In genomic region chr6:54767746-54768145, GRCm38 (mm10) we compare ENCODE assay signal across 22 mouse cellular contexts. TPM values are rescaled to one million over a fixed set of nuclear protein-coding genes. Genes with fewer than 3 reads are reported as not detected.
A peak's percentile ranks its signal among the peaks of the same experiment; 100 is the strongest.
DNase-seq lines count a peak whose midpoint lies in the region; ATAC-seq lines count a peak whose summit lies in the region.
"Had no signal": no experiment of that assay in that cellular context is flagged by ENCODE, and none has a peak within 500 bp of the region (broad histone marks: within the 10 kb centered on the region; RNA-seq: fewer than 3 reads in every experiment).

No protein-coding gene starts in this region.

- no peak overlapping the region for H3K4me2 ChIP-seq in hindbrain, embryonic 11.5 days (replicated peaks; ENCODE audit: low read depth, low read length)
- H3K4me2 ChIP-seq in hindbrain, embryonic 13.5 days, result no peak overlapping the region
- H3K4me2 ChIP-seq in embryonic facial prominence, embryonic 14.5 days (ENCODE audit: low read depth, low read length), result no peak overlapping the region
- H3K4me2 ChIP-seq: forebrain, embryonic 12.5 days; hindbrain, embryonic 14.5 days; intestine, embryonic 15.5 days had no signal

- H3K4me1 ChIP-seq in hindbrain, embryonic 11.5 days (replicated peaks; ENCODE audit: control insufficient read depth, insufficient read depth, low read length), result no peaks in the 10 kb centered on the region
- H3K4me1 ChIP-seq in hindbrain, embryonic 13.5 days (replicated peaks), result peaks cover 4% of the 10 kb centered on the region
- peaks cover 9% of the 10 kb centered on the region; the same call in 1 of the 2 replicates for H3K4me1 ChIP-seq in embryonic facial prominence, embryonic 14.5 days (ENCODE audit: control insufficient read depth, insufficient read depth, low read length)
- H3K4me1 ChIP-seq: forebrain, embryonic 12.5 days; intestine, embryonic 15.5 days had no signal

- no peak for DNase-seq in hindbrain, embryonic 11.5 days (ENCODE audit: low spot score)
- peak; percentile 92 for DNase-seq in 3T3-L1 (ENCODE audit: low read depth, low spot score)
- DNase-seq in NIH3T3 (ENCODE audit: low read depth), result peak; percentile 65
- peak; percentile 32 for DNase-seq in embryonic facial prominence, embryonic 14.5 days (ENCODE audit: low spot score)
- DNase-seq in heart, adult 11 months, result no peak
- no peak for DNase-seq in cerebellum, postnatal 4 days (ENCODE audit: low spot score in 2 of 2)
- DNase-seq: adrenal gland, adult 2 months; adrenal gland, postnatal 25 days; cerebellum, adult 18-20 months; cerebellum, adult 9-11 months; cerebellum, postnatal 36 days; gastrocnemius, postnatal 14 days; heart, postnatal 10 days; heart, postnatal 4 days; kidney, adult 18-20 months had no signal

- H3K36me3 ChIP-seq in hindbrain, embryonic 11.5 days (ENCODE audit: control insufficient read depth, insufficient read depth, low read length), result no peaks in the 10 kb centered on the region
- H3K36me3 ChIP-seq in hindbrain, embryonic 13.5 days, result no peaks in the 10 kb centered on the region
- H3K36me3 ChIP-seq in embryonic facial prominence, embryonic 14.5 days (ENCODE audit: control insufficient read depth, insufficient read depth, low read length), result no peaks in the 10 kb centered on the region
- H3K36me3 ChIP-seq: forebrain, embryonic 12.5 days; heart, embryonic 10.5 days; intestine, embryonic 15.5 days had no signal

- H3K27ac ChIP-seq in hindbrain, embryonic 11.5 days (ENCODE audit: low read depth, low read length), result no peak overlapping the region
- no peak overlapping the region for H3K27ac ChIP-seq in hindbrain, embryonic 13.5 days
- no peak overlapping the region for H3K27ac ChIP-seq in embryonic facial prominence, embryonic 14.5 days (replicated peaks; ENCODE audit: low read depth, low read length)
- H3K27ac ChIP-seq: forebrain, embryonic 12.5 days; heart, embryonic 10.5 days; hindbrain, embryonic 14.5 days; intestine, embryonic 15.5 days had no signal

- ATAC-seq in hindbrain, embryonic 11.5 days (ENCODE audit: low FRiP score), result no peak
- ATAC-seq in hindbrain, embryonic 13.5 days (ENCODE audit: low FRiP score), result no peak
- no peak for ATAC-seq in embryonic facial prominence, embryonic 14.5 days (ENCODE audit: low read depth)
- ATAC-seq: activated CD4-positive, CD25-positive, alpha-beta regulatory T cell, adult 4 months; forebrain, embryonic 16.5 days; intestine, embryonic 15.5 days had no signal

- H3K4me3 ChIP-seq in hindbrain, embryonic 11.5 days (ENCODE audit: low read depth, low read length), result no peak overlapping the region
- no peak overlapping the region for H3K4me3 ChIP-seq in hindbrain, embryonic 13.5 days
- no peak overlapping the region for H3K4me3 ChIP-seq in embryonic facial prominence, embryonic 14.5 days (ENCODE audit: low read depth, low read length)
- H3K4me3 ChIP-seq: forebrain, embryonic 12.5 days; heart, embryonic 10.5 days; intestine, embryonic 15.5 days had no signal

- H3K27me3 ChIP-seq in hindbrain, embryonic 11.5 days (ENCODE audit: control insufficient read depth, insufficient read depth, low read length), result no peaks in the 10 kb centered on the region
- peaks cover 20% of the 10 kb centered on the region; the same call in 1 of the 2 replicates for H3K27me3 ChIP-seq in hindbrain, embryonic 13.5 days
- no peaks in the 10 kb centered on the region for H3K27me3 ChIP-seq in embryonic facial prominence, embryonic 14.5 days (replicated peaks; ENCODE audit: control insufficient read depth, insufficient read depth, low read length)
- H3K27me3 ChIP-seq: forebrain, embryonic 12.5 days; intestine, embryonic 15.5 days had no signal

- H3K9ac ChIP-seq in hindbrain, embryonic 11.5 days (ENCODE audit: low read depth, low read length), result 0 out of 2 replicates have a peak overlapping the region, but pooled peaks have one; percentile 0
- H3K9ac ChIP-seq in hindbrain, embryonic 13.5 days, result no peak overlapping the region
- H3K9ac ChIP-seq in embryonic facial prominence, embryonic 14.5 days (ENCODE audit: low read depth, low read length), result no peak overlapping the region
- H3K9ac ChIP-seq: forebrain, embryonic 12.5 days; hindbrain, embryonic 14.5 days; intestine, embryonic 15.5 days had no signal

- 44% methylated on average over 4 of the region's 4 CpGs for WGBS in hindbrain, embryonic 11.5 days
- 44% methylated on average over 4 of the region's 4 CpGs for WGBS in hindbrain, embryonic 13.5 days
- WGBS in embryonic facial prominence, embryonic 14.5 days, result 17% methylated on average over 4 of the region's 4 CpGs

- no peaks in the 10 kb centered on the region for H3K9me3 ChIP-seq in hindbrain, embryonic 11.5 days (ENCODE audit: control insufficient read depth, low read length)
- no peaks in the 10 kb centered on the region for H3K9me3 ChIP-seq in hindbrain, embryonic 13.5 days
- no peaks in the 10 kb centered on the region for H3K9me3 ChIP-seq in embryonic facial prominence, embryonic 14.5 days (ENCODE audit: control insufficient read depth, low read length)
- H3K9me3 ChIP-seq: forebrain, embryonic 12.5 days; heart, embryonic 10.5 days; intestine, embryonic 15.5 days had no signal

RNA-seq across cellular contexts. Expression of gene Znrf2, which starts 49.0 kb away (rescaled TPM):
- 3.2 and 3.6 TPM in 2 replicates for polyA plus RNA-seq in hindbrain, embryonic 11.5 days (2014; fragmentation: Nextera tagmentation; extraction: Ambion mirVana)
- polyA plus RNA-seq in hindbrain, embryonic 13.5 days (2015; fragmentation: Nextera tagmentation; extraction: Ambion mirVana), result 5.6 and 5.9 TPM in 2 replicates
- 4.9 and 5.1 TPM in 2 replicates for polyA plus RNA-seq in embryonic facial prominence, embryonic 14.5 days (2014; fragmentation: Nextera tagmentation; extraction: Ambion mirVana)

Comparison
In these comparisons a context has a peak if more than half of its experiments do, and no peak if none do; other contexts are left out.
1. DNase-seq: peak in 3T3-L1 (single experiment), NIH3T3 (single experiment) and embryonic facial prominence, embryonic 14.5 days (single experiment); none in hindbrain, embryonic 11.5 days (single experiment), heart, adult 11 months (single experiment) and cerebellum, postnatal 4 days (0 of 2).